Mouse (Mus musculus) splenic B cell, adult 2 months (primary cell): ENCODE measurements around the gene Ano1.

ENCODE experiments used
- DNase-seq: peaks from one replicate; pipeline ENCODE4 v3.0.0-alpha.2; 2011; ENCODE audit warnings: low read depth, low spot score
- H3K27me3 ChIP-seq: 2 replicates; pipeline ENCODE4 v1.6.1; 2012; ENCODE audit warnings: mild to moderate bottlenecking, low read length, moderate library complexity, mixed read lengths; ENCODE audit not compliant: control insufficient read depth, poor library complexity, insufficient read depth, severe bottlenecking
- H3K36me3 ChIP-seq: 2 replicates; pipeline ENCODE4 v1.6.1; 2012; ENCODE audit warnings: mild to moderate bottlenecking, low read length, moderate library complexity, mixed read lengths; ENCODE audit not compliant: control insufficient read depth, poor library complexity, insufficient read depth, severe bottlenecking

Gene Ano1

GRCm38 (mm10) chr7:144753657-144754031 lies 1.9 kb upstream of the Ano1 start:
- DNase-seq = no peak
- Histone ChIP-seq H3K27me3 (no peaks in the 10 kb centered on the region), H3K36me3 (no peaks in the 10 kb centered on the region)

DNA sequence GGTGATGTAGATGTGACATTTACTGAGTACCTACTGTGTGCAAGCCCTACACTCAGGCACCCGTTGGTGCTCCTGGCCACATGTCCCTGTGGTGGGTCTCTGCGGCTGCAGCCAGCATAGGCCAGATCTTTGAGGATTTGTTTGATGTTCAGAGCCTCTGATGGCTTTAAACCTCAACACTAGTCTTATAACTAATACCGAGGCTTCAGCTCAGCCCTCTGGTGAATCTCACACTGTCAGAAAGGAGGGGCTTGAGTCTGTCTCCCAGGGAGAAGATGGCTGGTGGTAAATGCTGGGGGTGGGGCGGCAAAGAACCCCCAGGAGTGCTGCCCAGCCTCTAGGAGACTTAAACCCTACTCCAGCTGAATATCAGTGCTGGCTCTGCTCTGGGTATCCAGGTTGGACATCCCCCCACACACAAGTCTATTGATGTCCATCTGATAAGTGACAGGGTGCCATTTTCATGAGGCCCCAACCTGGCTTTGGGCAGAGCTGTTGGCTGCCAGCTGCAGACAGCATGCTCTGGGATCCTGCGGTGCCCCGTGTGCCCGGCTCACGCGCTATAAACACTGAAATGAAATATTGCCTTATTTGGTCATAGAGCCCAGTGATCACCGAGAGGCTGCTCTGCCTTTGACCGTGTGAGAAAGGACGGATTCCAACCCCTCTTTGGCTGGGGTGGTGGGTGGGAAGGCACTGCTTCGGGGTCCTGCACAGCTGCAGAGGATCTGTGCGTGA lies 1.3 kb upstream of the Ano1 start:
- H3K36me3 ChIP-seq = no peaks in the 10 kb centered on the region
- no peak for DNase-seq
- H3K27me3 ChIP-seq = no peaks in the 10 kb centered on the region

- no peaks in the 10 kb centered on the region for H3K27me3 ChIP-seq
Observed at GRCm38 (mm10) chr7:144747756-144748155, 4.0 kb downstream of the Ano1 start.

DNA sequence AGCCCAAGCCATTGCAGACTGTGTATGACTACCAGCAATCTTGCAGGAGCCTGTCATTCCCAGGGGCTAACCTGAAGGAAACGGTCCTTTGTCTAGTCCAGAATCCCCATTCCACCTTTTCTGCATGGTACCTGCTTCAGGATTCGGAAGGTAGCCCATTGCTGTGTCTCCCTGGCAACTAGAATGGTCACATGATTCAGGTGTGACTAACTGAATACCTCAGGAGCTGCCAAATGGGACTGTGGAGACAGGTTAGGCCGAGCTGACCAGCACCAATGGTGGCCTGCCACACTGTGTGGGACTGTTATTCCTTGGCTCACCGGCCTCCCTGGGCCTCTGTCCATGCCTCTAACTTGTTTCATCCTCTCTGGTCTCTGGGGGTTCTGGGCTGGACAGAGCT lies 5.3 kb downstream of the Ano1 start:
- H3K36me3 ChIP-seq = no peaks in the 10 kb centered on the region
- no peak for DNase-seq
- no peaks in the 10 kb centered on the region for H3K27me3 ChIP-seq

More at GRCm38 (mm10) chr7:144747756-144748155, 4.0 kb downstream of the Ano1 start:
- H3K36me3 ChIP-seq = no peaks in the 10 kb centered on the region
- no peak for DNase-seq

GRCm38 (mm10) chr7:144743874-144744273 lies 7.9 kb downstream of the Ano1 start:
- no peak for DNase-seq
- Histone ChIP-seq H3K36me3 (no peaks in the 10 kb centered on the region), H3K27me3 (no peaks in the 10 kb centered on the region)

DNA sequence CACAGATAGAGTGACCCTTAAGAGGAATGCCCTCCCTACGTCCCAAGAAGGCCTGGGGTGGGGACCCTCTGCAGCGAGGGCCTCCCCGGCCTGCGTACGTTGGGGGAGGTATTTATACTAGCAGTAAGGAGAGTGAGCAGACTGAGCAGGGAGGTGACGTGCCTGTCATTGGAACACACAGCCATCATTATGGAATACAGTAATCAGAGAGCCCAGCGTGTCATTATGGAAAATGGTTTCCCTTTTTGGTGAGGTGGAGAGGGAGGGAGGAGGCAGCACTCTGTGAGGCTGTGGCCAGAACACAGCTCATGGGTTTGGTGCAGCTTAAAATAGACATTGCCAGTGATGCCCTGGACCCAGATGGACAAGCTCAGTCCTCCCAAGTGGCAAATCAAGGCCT lies 11.1 kb downstream of the Ano1 start:
- Histone ChIP-seq H3K27me3 (no peaks in the 10 kb centered on the region), H3K36me3 (no peaks in the 10 kb centered on the region)
- DNase-seq = no peak

- H3K27me3 ChIP-seq = no peaks in the 10 kb centered on the region
- DNase-seq = no peak
- H3K36me3 ChIP-seq = no peaks in the 10 kb centered on the region
Observed at GRCm38 (mm10) chr7:144739810-144740209, 12.0 kb downstream of the Ano1 start.

- no peak for DNase-seq
- Histone ChIP-seq H3K27me3 (no peaks in the 10 kb centered on the region), H3K36me3 (no peaks in the 10 kb centered on the region)
Observed at GRCm38 (mm10) chr7:144738357-144738798, 13.4 kb downstream of the Ano1 start.

DNA sequence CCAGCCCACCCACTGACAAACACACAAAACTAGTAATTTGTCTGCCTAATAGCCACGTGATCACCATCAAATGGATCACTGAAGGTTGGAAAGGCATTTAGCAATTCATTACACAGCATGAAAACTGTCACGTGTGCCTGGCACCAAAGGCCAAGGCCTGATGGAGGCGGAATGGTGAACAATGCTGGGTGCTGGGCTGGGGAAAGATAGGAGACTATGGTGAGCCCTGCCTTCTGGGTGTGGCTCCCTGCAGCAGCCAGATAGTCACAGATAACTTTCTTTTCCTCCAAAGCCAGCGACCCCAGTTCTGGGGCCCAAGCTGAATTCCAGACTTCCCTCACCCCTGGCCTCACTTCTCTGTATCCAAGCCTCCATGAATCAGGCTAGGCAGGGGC lies 19.9 kb downstream of the Ano1 start:
- DNase-seq = no peak
- Histone ChIP-seq H3K36me3 (no peaks in the 10 kb centered on the region), H3K27me3 (no peaks in the 10 kb centered on the region)

DNA sequence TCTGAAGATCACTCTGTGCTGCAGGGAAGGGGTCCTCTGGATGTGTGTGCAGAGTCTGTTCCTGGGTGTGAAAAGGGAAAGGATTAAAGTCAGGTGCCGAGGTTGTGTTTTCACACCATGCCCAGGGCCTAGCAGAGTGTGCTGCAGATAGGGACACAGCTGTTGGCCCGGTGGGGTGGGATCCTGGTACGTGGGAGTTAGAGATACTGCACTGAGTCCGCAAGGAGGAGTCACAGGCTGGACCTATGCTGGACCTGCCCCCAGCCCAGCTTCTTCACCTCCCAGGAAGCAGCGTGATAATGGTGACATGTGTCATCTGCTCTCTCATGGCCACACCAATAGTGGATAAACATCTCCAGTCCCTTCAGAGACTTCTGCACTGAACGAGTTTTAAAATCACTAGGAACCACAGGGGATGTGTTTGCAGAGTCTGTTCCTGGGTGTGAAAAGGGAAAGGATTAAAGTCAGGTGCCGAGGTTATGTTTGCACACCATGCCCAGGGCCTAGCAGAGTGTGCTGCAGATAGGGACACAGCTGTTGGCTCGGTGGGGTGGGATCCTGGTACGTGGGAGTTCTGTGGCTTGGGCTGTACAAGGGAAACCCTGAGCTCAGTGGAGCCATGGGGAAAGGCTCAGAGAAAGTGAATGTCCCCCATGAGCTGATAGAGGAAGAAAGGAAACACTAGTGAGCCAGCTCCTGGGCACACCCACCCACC lies 20.4 kb downstream of the Ano1 start:
- no peaks in the 10 kb centered on the region for H3K27me3 ChIP-seq
- no peak for DNase-seq
- no peaks in the 10 kb centered on the region for H3K36me3 ChIP-seq

DNA sequence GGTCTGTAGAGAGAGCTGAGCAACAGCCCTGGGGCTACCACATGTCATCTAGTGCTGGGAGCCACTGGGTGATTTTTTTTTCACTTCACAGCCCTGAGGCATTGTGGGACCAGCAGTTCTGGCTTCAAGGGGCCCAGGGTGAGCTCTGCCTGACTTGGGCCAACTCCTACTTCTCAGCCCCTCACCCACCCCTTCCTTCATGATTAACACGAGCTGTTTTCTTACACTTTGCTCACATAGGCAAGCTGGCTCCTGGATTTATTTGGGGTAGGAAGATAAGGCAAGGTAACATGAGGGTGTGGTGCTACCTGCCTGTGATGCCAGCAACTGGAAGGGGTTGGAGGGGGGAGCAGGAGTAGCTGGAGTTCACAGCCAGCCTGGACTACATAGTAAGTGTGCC lies 27.5 kb downstream of the Ano1 start:
- Histone ChIP-seq H3K36me3 (no peaks in the 10 kb centered on the region), H3K27me3 (no peaks in the 10 kb centered on the region)
- no peak for DNase-seq

DNA sequence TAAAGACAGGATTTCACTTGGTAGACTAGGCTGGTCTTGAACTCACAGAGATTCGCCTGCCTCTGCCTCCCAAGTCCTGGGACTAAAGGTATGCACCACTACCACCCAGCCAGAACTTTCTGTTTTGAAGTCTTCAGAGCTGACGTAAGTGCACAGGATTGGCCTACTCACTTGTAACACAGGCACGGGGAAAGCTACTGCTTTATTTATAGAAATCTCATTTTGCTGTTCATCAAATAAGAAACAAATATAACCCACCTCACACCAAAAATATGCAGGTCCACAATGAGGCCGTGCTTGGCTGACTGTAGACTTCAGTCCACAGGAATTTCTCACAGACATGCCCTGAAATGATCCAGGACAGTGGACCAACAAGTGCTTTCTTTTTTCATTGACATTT lies 31.8 kb downstream of the Ano1 start:
- Histone ChIP-seq H3K27me3 (no peaks in the 10 kb centered on the region), H3K36me3 (no peaks in the 10 kb centered on the region)
- DNase-seq = no peak

GRCm38 (mm10) chr7:144717736-144718135 lies 34.0 kb downstream of the Ano1 start:
- H3K27me3 ChIP-seq = no peaks in the 10 kb centered on the region
- no peak for DNase-seq
- H3K36me3 ChIP-seq = no peaks in the 10 kb centered on the region

GRCm38 (mm10) chr7:144697870-144698269 lies 53.9 kb downstream of the Ano1 start:
- no peaks in the 10 kb centered on the region for H3K36me3 ChIP-seq
- H3K27me3 ChIP-seq = no peaks in the 10 kb centered on the region
- DNase-seq = no peak

- Histone ChIP-seq H3K27me3 (no peaks in the 10 kb centered on the region), H3K36me3 (no peaks in the 10 kb centered on the region)
- DNase-seq = peak; percentile 47
Observed at GRCm38 (mm10) chr7:144696764-144697704, 54.7 kb downstream of the Ano1 start.
